Mouse (Mus musculus) erythroid progenitor cell, adult 5-6 weeks (primary cell): Measurements from ENCODE around the gene Mafg. TPM values are rescaled to one million over a fixed set of nuclear protein-coding genes. Genes with fewer than 3 reads are reported as not detected.

Source experiments
- ATAC-seq: replicated peaks from 2 replicates; pipeline ENCODE4 v1.8.0; 2016; ENCODE audit warnings: moderate number of reproducible peaks, mild to moderate bottlenecking, moderate TSS enrichment, inconsistent platforms; ENCODE audit not compliant: poor library complexity, low FRiP score, severe bottlenecking
- total RNA-seq, 2 experiments: library from RNA; stranded (forward) in 1 of 2; stranded (reverse) in 1 of 2; fragments of 150-400 nt in 1 of 2; fragments of 186-747, 209-891 nt in 1 of 2; gene quantifications; 2 replicates each; pipeline versions ENCODE4 v1.2.3 to v1.2.4; 2015 to 2017; ENCODE audit warnings: low replicate concordance in 2 of 2

Gene Mafg
- total RNA-seq, 2 experiments from 2014 or later, result 36.0 to 71.3 TPM

DNA sequence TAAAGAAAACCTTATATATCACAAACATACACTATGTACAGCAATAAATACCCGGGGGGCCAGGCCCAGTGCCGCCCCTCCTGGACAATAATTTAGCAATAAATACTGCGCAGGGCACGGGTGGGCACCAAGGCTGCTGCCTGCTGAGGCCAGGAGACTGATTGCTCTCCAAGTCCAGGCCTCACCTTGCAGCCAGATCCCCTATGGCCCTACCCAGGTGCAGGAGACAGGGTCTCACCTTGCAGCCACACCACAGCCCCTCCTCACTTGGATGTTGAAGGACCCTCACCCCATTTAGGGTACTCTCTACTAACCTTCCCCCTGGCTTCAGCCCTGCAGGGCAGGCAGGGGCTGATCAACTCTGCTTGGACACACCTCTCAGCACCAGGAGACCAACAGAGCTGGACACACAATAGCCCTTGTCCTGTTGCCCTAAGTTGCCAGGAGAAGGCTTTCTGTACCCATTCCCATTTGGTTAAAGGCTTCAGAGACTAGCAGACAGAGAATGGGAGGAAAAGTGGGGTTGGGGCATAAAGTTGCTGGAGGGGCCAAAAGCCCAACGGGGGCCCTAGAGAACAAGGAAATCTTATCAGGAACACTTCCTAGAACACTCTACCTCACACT lies 8.1 kb downstream of the Mafg start, which contains the start of gene Sirt7:
Gene Sirt7 (minus strand): TSS at position 89 of the 624 bp plus-strand sequence.
- ATAC-seq, result no peak

DNA sequence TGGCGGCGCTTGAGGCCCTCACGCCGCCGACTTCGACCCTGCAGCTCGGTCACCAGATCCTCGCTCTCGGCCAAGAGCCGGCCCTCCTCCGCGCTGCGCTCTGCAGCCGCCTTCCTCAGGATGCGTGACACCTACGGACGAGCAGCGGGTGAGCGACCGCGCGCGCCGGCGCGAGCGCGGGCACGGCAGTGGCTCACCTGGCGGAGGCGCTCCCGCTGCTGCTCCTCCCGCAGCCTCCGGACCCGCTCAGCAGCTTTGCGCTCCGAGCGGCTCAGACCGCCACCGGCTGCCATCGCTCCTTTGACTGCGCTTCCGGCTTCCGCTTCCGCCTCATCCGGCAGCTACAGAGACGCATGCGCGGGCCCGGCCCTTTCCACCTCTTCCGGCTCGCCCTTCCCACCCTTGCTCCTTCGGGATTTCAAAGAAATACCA lies 8.7 kb downstream of the Mafg start:
- peak; percentile 69 for ATAC-seq

DNA sequence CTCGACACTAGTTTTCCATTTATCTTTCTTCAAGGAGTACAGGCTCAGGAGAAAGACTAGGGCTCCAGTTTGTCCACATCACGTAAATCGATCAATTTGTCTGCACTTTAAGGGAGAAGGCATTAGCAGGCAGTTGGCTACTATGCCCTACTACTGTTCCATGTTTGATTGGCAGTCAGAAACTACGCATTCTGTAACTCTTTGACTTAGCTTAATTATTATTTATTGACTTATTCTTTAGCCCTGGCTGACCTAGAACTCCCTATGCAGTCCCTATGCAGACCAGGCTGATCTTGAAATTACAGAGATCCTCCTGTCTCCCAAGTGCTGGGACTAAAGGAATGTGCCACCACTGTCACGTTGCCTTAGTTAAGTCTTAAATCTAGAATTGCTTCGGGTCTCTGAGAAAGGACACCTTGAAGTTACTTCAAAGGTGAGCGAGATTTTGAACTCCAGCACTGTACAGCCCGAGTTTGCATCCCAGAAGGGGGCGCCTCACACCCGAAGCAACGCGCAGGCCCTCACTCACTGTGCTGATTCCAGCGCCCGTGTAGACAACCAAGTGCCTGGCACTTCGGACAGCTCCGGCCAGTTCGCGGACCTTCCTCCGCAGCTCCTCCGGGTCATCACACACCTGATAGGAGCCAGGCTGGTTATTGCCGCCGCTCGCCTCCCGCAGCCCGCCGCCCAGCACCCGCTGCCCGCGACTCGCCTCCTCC lies 9.3 kb downstream of the Mafg start:
- ATAC-seq, result peak; percentile 56

DNA sequence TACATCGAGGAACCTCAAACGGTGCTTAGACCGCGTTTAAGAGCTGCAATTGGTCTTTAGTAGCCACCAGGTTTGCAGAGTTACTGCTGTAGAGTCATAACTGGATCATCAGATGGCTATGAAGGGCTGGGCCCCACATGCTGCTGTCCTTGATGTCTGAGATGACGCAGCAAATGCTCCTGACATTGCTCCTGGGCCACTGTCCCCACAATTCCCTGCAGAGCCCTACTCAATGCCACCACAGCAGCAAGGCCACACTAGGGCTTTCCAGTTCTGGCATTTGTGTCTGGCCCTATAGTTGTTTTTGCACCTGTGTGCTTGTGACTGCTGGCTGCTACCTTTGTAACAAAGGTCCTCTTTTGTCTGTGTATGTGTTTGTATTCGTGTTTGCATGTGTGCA lies 10.6 kb downstream of the Mafg start:
- no peak for ATAC-seq

DNA sequence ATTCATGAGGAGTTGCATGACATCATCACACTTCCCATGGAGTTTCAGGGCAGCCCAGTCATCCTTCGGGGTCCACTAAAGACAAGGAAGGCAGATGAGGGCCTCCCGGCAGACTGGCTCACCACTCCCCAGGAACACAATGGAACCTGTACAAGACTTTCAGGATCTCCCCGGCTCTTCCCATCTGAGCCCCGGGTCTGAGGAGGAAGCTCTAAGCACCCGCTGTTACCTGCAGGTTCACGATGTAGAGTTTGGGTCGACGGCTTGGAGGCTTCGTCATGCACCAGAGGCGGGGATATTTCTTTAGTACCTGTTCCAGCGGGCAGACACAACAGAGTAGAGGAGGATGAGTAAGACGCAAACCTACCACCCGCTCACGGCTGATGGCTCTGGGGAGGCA lies 13.2 kb downstream of the Mafg start:
- ATAC-seq, result no peak

DNA sequence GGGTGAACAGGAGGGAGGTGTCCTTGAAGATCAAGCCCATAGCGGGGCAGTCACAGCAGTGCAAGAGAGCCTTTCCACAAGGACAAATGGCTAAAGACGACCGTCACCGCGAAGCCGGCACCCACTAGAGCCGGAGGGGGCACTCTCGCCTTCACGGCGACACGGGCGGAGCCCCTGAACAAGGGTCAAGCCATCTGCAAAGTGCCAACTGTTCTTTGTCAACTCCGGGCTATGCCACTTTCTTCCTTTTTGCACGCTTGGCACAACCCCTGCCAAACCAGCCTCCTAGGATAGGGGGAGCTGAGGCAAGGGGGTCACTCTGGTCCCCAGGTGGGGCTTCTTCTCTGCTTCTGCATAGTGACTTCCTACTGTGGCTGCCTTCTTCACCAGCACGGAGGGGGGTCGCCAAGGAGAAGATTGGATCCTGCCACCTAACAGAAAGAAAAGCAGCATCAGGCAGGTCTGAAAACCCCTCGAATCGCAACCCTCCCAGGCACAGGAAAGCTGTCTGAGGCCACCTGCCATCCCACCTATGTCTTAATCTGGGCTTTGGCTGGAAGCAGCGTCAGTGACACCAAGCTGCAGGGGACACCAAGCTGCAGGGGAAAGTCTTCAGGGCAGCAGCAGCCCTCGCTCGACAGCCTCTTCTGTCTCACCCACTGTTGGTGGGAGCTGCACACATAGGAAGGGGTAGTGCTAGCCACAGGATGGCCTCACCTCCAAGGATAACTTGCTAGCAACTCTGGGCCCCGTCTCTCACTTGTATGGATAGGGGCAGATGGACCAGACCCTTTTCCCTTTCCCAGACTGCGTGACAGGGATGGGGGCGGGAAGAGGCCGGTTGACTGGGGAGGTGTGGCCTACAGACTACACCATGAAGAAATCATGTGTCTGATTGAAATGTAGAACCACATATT lies 14.5 kb downstream of the Mafg start:
- no peak for ATAC-seq

DNA sequence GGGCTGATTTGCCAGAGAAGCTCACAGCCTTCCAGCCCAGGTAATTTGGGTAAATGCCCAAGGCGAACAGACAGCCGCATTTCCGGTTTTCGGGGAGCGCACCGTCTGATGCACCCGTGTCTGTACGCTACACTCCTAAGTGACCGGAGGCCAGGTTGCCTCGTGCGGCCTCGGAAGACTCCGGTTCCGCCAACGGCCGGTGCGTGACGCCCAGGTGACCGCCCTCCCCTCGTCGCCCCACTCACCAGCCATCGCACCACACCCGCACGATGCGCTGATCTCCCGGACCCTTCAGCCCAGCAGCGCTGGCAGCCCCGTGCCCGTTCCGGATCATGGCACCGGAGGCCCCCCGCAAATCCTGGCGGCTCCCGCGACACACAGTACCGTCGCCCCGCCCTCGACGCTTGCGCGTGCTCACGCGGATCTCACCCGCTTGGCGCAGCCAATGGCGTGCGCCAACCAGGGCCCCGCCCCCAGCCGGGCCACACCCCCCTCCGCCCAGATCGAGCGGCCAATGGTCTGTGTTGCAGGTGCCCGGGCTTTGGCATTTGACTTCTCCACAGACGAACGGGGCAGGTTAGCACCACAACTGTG lies 15.8 kb downstream of the Mafg start, which contains the start of gene Pcyt2:
Gene Pcyt2 (minus strand): TSS at position 418 of the 594 bp plus-strand sequence.
- ATAC-seq, result peak; percentile 94

DNA sequence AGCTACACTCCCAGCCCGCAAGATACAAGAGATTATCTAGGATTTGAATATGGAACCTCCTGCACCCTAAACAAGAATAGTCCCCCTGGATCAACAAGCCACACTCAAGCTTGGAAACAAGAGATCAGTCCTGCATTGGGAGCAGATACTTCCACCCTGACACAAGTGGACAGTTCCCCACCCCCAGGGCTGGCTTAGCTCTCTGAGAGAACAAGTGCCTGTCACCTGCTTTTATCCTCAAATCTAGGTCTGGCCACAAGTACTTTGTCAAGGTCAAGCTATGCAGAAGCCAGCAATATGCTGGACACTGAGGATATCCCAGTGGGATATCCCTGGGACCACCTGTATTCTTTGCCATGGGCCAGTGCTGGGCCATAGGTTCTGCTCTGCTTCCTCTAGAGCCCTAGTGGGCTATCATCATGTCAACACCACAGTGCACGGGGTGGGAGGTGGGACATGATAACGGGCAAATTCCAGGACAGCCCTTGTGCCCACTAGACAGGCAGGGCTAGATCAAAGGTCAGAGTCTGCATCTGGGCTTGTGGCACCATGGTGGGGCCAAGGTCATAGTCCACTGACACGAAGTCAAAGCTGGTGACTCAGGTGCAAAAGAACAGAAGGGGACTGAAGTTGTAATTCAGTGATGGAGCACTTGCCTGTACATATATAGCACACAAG lies 16.6 kb downstream of the Mafg start:
- no peak; the same call in 1 of the 2 replicates for ATAC-seq

DNA sequence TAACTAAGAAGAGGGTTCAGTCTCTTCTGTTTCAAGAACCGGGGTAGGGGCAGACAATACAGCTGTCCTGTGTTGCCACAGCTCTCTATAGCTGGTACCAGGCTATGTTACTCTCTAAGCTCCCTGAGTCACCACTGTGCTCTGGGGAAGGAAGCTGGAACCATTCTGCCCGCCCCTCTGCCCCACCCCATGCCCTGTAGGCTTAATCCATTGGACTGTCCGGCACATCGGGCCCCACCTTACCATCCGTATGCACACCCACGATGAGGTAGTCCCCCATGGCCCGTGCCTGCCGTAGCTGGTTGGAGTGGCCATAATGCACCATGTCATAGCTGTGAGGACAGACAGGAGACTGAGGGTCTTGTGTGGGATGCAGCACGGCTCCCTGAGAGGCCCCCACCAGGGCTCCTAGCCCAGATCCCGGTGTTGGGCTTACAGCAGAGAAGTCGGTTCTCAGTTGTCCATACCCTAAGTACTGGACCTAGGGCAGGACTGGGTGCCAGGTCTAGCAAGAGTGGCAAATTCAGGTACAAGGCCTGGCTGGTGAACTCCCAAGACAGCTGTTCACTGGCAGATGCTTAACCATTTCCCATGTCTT lies 17.7 kb downstream of the Mafg start:
- no peak for ATAC-seq

DNA sequence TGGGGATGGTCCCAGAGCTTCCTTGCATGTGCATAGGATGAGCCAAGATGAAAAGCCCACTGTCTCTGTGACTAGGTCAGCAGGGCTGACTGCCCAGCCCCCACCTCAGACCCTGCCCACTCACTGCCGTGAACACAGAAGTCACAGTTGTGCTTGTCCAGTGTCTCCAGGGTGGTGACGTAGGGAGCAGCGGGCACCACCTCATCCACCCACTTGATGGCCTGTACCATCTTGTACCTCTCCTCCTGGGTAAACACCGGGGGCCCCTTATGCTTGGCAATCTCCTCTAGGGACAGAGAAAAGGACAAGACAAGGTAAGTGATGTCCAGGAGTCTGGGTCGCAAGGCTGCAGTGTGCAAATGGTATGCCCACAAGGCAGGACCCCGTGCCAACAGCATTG lies 18.2 kb downstream of the Mafg start:
- no peak for ATAC-seq

DNA sequence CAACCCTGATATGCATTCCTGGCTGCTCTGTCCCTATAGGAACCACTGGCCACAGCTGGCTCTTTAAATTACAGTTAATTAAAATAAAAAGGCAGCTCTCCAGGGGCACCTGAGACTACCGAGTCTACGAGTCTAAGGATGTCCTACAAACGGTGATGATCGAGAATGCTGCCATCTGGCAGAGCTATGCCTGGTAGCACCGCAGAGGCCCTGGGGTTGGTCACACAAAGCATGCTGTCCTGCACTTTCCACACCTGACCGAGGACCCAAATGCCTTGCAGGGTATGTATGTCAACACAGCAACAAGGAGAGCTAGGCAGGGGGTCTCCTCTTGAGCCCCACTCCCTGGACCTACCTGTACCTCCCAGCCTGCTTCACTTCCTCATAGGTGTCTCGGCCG lies 19.4 kb downstream of the Mafg start:
- no peak for ATAC-seq

DNA sequence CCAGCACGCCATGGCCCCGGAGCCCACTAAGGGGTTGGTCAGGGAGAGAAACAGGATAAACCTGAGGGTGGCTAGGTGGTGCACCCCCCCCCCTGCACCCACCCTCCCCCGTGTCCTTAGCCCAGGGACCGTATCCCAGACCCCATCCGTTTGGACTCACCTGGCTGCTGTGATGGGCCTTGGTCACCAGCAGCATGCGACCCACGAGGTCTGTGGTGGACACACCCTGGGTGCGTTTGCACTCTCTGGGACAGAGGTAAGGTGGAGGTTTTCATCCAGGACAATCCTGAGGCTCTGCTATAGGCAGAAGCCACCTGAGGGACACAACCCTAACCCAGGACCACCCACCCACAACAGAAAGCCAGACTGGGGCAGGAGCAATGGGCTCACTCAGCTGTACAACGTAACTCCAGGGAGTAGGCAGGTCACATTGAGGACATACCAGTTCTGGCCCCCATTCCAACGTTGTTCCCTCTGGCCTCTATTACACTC lies 19.9 kb downstream of the Mafg start:
- ATAC-seq, result no peak

DNA sequence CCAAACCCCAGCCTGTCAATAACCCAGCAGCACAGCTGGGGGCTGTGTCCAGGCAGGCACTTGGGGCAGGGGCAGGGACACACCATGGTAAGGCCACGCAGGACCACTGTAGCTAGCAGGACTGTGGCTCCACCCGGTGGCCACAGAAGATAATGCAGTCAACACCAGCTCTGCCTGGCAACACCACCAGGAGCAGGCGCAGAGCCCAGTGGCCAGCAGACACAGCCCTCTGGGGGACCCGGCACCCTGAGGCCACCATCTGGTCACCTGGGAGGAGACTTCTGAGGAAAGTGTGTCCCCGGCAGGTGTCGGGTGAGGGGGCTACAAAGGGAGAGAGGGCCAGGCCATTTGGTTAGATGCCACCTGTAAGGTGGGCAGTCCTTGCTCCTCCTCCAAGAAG lies 20.6 kb downstream of the Mafg start:
- peak; percentile 74 for ATAC-seq

DNA sequence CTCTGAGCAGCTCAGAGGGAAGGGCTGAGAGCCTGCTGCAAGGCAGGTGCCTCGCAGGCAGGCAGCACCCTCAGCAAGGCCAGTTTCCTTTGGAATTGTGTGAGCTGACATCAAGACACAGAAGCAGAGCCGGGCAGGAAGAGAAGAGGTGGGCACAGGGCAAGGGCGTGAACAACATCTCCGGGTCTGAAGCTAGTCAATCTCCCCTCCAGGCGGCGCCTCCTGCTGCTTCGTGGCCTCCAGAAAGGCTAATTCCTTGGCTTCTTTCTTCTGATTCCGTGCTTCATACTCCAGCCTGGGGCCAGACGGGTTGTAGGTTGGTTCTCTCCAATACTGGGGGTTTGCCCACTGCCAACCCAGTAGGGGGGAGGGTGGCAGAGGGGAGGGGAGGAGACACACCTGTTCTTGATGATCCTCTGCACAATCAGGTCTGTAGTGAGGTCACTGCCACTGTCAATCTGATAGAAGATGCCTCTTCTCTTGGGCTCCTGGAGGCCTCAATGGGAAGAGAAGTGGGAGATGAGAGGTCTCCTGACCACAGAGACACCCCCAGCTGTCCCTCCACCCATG lies 22.8 kb downstream of the Mafg start:
- no peak for ATAC-seq

DNA sequence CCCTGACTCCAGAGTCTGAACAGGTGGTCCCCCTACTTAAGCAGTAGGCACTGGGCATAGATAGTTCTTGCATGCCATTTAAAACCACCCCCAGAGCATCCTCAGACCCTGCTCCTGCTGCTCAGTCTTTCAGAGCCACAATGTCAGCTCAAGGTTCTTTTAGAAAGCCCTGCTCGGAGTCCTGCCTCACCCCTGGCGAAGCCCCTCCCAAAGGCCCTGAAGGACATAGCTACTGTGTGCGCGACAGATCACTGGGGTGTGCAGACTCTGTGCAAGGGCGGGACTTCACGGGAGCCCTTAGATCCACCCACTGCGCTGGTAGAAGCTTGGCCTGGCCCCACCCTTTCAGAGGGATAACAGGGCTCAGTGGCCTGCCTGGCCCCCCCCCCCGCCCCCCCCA lies 24.1 kb downstream of the Mafg start:
- no peak for ATAC-seq

DNA sequence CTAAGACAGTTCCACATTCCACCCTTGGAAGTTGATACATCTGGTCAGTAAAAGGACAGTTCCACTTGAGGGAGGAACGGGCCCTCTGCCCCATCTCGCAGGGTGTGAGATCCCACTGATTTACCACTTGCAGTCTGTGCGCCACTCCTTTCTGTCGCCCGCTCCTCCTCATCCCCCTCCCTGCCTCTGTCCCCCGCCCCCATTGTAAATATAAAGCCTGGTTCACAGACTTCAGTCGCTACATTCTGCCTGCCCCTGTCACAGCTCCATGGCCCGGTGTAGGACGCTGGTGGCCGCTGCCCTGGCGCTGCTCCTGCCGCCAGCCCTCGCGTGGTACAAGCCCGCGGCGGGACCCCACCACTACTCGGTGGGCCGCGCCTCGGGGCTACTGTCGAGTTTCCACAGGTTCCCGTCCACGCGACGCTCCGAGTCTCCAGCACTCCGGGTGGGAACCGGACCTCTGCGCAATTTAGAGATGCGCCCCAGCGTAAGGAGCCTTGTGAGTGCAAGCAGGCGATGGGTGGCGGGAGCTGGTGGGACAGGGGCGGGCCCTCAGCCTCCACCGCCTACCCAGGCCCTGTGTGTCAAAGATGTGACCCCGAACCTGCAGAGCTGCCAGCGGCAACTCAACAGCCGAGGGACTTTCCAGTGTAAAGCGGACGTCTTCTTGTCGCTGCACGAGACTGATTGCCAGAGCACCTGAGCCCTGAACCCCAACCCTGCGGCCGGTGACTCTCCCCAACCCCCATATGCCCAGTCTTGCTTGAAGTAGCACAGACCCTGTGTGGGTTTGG lies 25.0 kb downstream of the Mafg start, which contains the start of gene Npb:
Gene Npb (plus strand): TSS at position 237 of the 794 bp plus-strand sequence.
- no peak for ATAC-seq

DNA sequence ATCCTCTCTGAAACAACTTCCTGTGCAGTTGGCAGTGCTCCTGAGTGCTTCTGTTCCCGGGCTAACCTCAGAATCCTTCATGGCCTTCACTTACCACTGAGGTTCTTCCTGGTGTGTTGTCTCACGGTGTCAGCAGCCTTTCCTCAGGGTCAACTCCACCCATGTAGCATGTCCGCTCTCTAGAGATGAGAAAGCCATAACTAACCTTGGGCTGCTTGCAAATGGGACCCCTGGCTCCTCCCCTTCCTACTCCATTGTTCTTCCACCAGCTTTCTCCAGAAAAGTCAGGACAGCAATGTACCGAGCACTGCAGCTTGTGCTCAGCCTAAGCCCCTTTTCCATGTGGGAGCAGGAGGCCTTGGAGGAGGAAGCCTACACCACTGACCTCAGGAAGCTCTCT lies 26.6 kb downstream of the Mafg start:
- no peak for ATAC-seq

DNA sequence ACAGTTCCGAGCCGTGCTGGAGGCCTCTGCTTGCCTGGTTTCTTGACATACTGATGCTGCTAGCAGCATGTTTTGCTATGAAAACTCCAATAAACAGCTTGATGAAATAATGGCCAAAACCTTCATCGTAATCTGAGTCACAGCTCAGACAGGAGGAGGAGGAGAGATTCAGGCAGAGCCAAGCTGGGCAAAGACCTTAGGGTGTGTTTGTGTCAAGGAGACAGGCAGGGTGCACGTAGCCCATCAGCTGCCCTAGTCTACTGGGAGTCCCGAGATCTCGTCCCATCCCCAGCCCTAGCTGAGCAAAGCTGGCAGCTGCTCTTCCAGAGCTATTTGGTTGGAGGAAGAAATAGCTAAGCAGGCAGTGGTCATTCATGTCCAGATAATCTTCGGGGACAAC lies 27.7 kb downstream of the Mafg start:
- ATAC-seq, result no peak
